Mouse (Mus musculus) kidney, embryonic 16.5 days (tissue): Measurements from ENCODE around the gene Fam172a. TPM values are rescaled to one million over a fixed set of nuclear protein-coding genes. Genes with fewer than 3 reads are reported as not detected.

ENCODE experiments used
- ATAC-seq: fragments of 200-750 bp; cut with Nextera tagmentation; 2 replicates; pipeline ENCODE4 v1.8.0; 2017; ENCODE audit warnings: moderate TSS enrichment; ENCODE audit not compliant: low FRiP score, low TSS enrichment
- H3K27ac ChIP-seq: fragments of 300-500 bp; sonication (generic); 2 replicates; pipeline ENCODE4 v1.5.1; 2014; ENCODE audit warnings: low read length
- H3K27me3 ChIP-seq: fragments of 300-500 bp; sonication (generic); 2 replicates; pipeline ENCODE4 v1.6.1; 2014; ENCODE audit warnings: low read length, control low read depth, mixed read lengths; ENCODE audit not compliant: insufficient read depth
- H3K36me3 ChIP-seq: fragments of 300-500 bp; sonication (generic); 2 replicates; pipeline ENCODE4 v1.6.1; 2014; ENCODE audit warnings: low read length, control low read depth, mixed read lengths; ENCODE audit not compliant: insufficient read depth
- H3K4me1 ChIP-seq: fragments of 300-500 bp; sonication (generic); 2 replicates; pipeline ENCODE4 v1.6.1; 2014; ENCODE audit warnings: low read length, control low read depth, mixed read lengths; ENCODE audit not compliant: insufficient read depth
- H3K4me2 ChIP-seq: fragments of 300-500 bp; sonication (generic); replicated peaks from 2 replicates; pipeline ENCODE4 v1.6.1; 2014; ENCODE audit warnings: low read depth, low read length
- H3K4me3 ChIP-seq: fragments of 300-500 bp; sonication (generic); 2 replicates; pipeline ENCODE4 v1.5.1; 2014; ENCODE audit warnings: mild to moderate bottlenecking, low read length
- H3K9ac ChIP-seq: fragments of 300-500 bp; sonication (generic); replicated peaks from 2 replicates; pipeline ENCODE4 v1.6.1; 2014; ENCODE audit warnings: low read length
- H3K9me3 ChIP-seq: fragments of 300-500 bp; sonication (generic); 2 replicates; pipeline ENCODE4 v1.6.1; 2016; ENCODE audit warnings: low read length, control low read depth
- WGBS: fragments of 180-500 bp; shearing (Covaris S2); extraction: QIAGEN DNeasy Blood & Tissue Kit; methylation state at CpG from one replicate; pipeline ENCODE4 v1.1.7; 2014; 5-methylcytosine and 5-hydroxymethylcytosine counted together
- polyA plus RNA-seq: library from polyadenylated mRNA; unstranded; fragments of >200 nt; fragmentation: Nextera tagmentation; extraction: Ambion mirVana; gene quantifications from 2 replicates; pipeline ENCODE4 v1.2.1, GENCODE M21; 2015

Gene Fam172a
- polyA plus RNA-seq, 1 experiment from 2014 or later, result 23.3 TPM

GRCm38 (mm10) chr13:78094352-78094751, 392.5 kb downstream of the Fam172a start:
- no peaks in the 10 kb centered on the region for H3K36me3 ChIP-seq
- H3K4me2 ChIP-seq, result no peak overlapping the region
- no peaks in the 10 kb centered on the region for H3K27me3 ChIP-seq
- no peaks in the 10 kb centered on the region for H3K4me1 ChIP-seq
- no peaks in the 10 kb centered on the region; the same call in 1 of the 2 replicates for H3K9me3 ChIP-seq
- no peak overlapping the region for H3K4me3 ChIP-seq
- no peak for ATAC-seq
- WGBS, result 84% methylated on average over 2 of the region's 2 CpGs
- no peak overlapping the region for H3K9ac ChIP-seq
- H3K27ac ChIP-seq, result no peak overlapping the region

DNA sequence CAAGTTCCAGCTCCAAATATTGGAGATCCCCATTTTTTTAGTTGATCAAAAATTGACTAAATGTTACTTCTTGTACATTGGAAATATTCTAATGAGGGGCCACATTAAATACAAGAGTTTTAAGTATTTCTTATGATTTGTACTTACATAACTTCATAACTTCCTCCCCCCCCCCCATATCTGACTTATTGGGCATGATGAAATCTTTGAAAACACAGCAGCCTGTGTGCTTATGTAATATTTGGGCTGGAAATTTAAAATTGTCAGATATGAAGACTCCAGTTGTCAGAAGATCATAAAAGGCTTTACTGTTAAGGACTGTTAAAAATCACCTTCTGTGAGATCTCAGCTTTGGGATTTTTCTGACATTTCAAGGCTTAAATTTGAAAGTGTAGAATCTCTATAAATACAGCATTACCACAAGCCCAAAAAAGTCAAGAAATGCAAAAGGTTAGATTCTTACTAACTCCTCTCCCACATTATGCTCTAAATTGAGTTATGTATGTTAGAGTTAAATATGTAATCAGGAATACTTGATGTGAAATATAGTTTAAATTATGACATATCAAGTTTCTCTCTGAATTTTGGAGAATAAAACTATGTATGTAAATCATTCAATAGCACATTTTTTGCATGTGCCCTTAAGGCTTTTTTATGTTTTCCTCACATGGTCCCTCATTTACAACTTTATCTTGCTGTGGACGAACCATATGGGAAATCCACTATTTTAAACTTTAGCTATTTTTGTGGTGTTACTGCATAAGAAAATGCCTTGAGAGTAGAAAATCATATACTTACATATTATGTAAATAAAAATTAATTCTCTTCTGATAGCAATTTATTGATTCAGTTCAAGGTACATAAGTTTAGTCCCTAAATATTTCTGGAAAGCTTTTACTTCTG, 393.5 kb downstream of the Fam172a start:
- no peak for ATAC-seq
- Histone ChIP-seq H3K4me2 (no peak overlapping the region), H3K9me3 (no peaks in the 10 kb centered on the region; the same call in 1 of the 2 replicates), H3K27me3 (no peaks in the 10 kb centered on the region), H3K4me1 (peaks cover 5% of the 10 kb centered on the region; the same call in 1 of the 2 replicates), H3K27ac (no peak overlapping the region), H3K9ac (no peak overlapping the region), H3K36me3 (no peaks in the 10 kb centered on the region), H3K4me3 (no peak overlapping the region)
- 83% methylated on average over 1 of the region's 1 CpGs for WGBS

DNA sequence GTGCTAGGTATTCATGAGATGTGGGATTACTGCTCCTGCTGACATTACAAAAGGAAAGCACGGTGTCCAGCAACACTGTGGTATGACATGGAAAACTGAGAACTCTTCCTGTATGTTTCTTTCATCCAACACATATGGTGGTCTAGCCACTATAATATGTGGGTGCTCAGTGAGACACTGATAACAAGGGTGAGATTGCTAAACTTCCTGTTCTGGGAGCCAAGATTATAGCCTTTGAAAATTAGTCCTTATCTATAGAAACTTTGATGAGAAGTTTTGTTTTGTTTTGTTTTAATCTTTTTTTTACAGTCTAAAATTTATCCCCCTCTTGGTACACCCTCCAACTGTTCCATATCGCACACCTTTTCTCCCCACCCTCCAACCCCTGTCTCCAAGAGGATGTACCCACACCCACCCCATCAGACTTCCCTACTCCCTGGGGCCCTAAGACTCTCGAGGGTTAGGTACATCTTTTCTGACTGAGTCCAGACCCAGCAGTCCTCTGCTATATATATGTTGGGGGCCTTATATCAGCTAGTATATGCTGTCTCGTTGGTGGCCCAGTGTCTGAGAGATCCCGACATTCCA, 397.1 kb downstream of the Fam172a start:
- Histone ChIP-seq H3K4me3 (no peak overlapping the region), H3K36me3 (no peaks in the 10 kb centered on the region), H3K4me2 (no peak overlapping the region), H3K9ac (no peak overlapping the region), H3K4me1 (peaks cover 15% of the 10 kb centered on the region; the same call in 1 of the 2 replicates), H3K27ac (no peak overlapping the region), H3K9me3 (no peaks in the 10 kb centered on the region; the same call in 1 of the 2 replicates), H3K27me3 (no peaks in the 10 kb centered on the region)
- WGBS, result 79% methylated on average over 5 of the region's 5 CpGs
- no peak for ATAC-seq

GRCm38 (mm10) chr13:78099746-78100530, 398.1 kb downstream of the Fam172a start:
- ATAC-seq, result peak; percentile 74; the same call in 1 of the 2 replicates
- no peaks in the 10 kb centered on the region for H3K36me3 ChIP-seq
- H3K4me2 ChIP-seq, result 0 out of 2 replicates have a peak overlapping the region, but pooled peaks have one; percentile 4
- H3K9ac ChIP-seq, result no peak overlapping the region
- no peak overlapping the region for H3K4me3 ChIP-seq
- WGBS, result 58% methylated on average over 3 of the region's 3 CpGs
- no peaks in the 10 kb centered on the region for H3K27me3 ChIP-seq
- no peaks in the 10 kb centered on the region for H3K9me3 ChIP-seq
- H3K4me1 ChIP-seq, result peaks cover 16% of the 10 kb centered on the region; the same call in 1 of the 2 replicates
- H3K27ac ChIP-seq, result no peak overlapping the region

- Histone ChIP-seq H3K27ac (no peak overlapping the region), H3K9ac (no peak overlapping the region), H3K4me1 (peaks cover 16% of the 10 kb centered on the region; the same call in 1 of the 2 replicates), H3K27me3 (no peaks in the 10 kb centered on the region), H3K9me3 (no peaks in the 10 kb centered on the region), H3K4me3 (no peak overlapping the region), H3K4me2 (no peak overlapping the region), H3K36me3 (no peaks in the 10 kb centered on the region)
- WGBS, result 81% methylated on average over 3 of the region's 3 CpGs
- no peak for ATAC-seq
These were observed 398.8 kb downstream of the Fam172a start for GRCm38 (mm10) chr13:78100664-78101063.

DNA sequence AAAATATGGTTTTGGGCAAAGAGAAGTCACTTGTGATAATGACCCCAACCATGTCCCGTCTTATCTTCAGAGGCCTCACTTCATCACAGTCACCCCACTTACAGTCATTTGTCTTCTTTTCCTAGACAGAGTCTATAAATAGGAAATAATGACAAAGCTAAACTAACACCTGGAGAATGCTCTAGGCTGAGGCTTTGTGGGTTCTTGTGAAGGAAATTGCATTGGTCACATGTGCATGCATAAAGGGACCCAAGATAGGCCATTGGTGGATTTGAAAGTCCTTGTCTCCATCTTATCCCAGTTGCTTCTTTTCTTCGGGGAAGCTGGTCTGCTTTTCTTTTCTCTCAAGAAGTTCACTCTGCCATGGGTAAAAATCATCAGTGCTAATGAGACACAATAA, 400.5 kb downstream of the Fam172a start:
- Histone ChIP-seq H3K4me2 (no peak overlapping the region), H3K36me3 (no peaks in the 10 kb centered on the region), H3K4me1 (peaks cover 16% of the 10 kb centered on the region; the same call in 1 of the 2 replicates), H3K9me3 (no peaks in the 10 kb centered on the region), H3K27ac (no peak overlapping the region), H3K27me3 (no peaks in the 10 kb centered on the region), H3K9ac (no peak overlapping the region), H3K4me3 (no peak overlapping the region)
- ATAC-seq, result no peak
- WGBS, result 68% methylated on average over 2 of the region's 2 CpGs

DNA sequence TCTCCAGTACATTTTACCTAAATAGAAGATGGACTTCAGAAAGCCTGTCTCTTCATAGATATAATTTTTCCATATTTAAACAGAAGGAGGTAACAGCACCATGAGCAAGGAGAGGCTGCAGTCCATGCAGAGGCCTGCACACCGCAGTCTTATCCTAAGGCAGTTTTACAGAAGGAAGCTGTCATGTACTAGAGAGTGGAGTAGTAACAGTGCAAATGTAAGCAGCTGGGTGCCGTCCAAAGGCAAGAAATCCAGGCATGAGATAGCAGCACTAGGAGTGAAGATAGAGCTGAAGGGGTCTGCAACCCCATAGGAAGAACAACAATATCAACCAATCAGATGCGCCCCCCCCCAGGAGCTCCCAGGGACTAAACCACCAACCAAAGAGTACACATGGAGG, 403.0 kb downstream of the Fam172a start:
- Histone ChIP-seq H3K9ac (no peak overlapping the region), H3K4me2 (no peak overlapping the region), H3K27ac (no peak overlapping the region), H3K27me3 (no peaks in the 10 kb centered on the region), H3K4me3 (no peak overlapping the region), H3K4me1 (peaks cover 15% of the 10 kb centered on the region; the same call in 1 of the 2 replicates), H3K36me3 (no peaks in the 10 kb centered on the region), H3K9me3 (no peaks in the 10 kb centered on the region)
- 73% methylated on average over 3 of the region's 3 CpGs for WGBS
- no peak for ATAC-seq

DNA sequence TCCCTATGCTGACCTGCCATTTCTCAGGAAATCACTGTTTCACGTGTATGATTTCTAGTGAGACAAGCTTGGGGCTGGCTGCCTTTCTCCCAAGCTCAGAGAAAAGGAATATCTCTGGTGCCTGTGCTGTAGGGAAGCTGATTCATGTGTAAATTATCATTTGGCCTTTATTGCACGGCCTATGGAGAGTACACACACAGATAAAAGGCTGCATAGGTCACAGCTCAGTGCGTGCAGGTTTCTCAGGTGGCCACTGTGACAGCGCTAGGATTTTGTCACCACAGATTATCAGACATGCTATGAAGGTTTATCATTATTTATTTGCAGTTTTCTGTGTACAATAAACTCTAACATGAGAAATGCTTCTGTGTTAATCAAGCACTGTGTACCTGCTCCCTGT, 408.8 kb downstream of the Fam172a start:
- Histone ChIP-seq H3K27ac (no peak overlapping the region), H3K27me3 (no peaks in the 10 kb centered on the region), H3K4me3 (no peak overlapping the region), H3K9ac (no peak overlapping the region), H3K36me3 (no peaks in the 10 kb centered on the region), H3K4me2 (no peak overlapping the region), H3K4me1 (no peaks in the 10 kb centered on the region), H3K9me3 (no peaks in the 10 kb centered on the region)
- WGBS, result 83% methylated on average over 4 of the region's 4 CpGs
- ATAC-seq, result no peak

GRCm38 (mm10) chr13:78113978-78114377, 412.1 kb downstream of the Fam172a start:
- ATAC-seq, result no peak
- no peak overlapping the region for H3K4me3 ChIP-seq
- no peak overlapping the region for H3K27ac ChIP-seq
- H3K9ac ChIP-seq, result no peak overlapping the region
- 90% methylated on average over 4 of the region's 4 CpGs for WGBS
- no peaks in the 10 kb centered on the region for H3K27me3 ChIP-seq
- H3K4me1 ChIP-seq, result no peaks in the 10 kb centered on the region
- H3K9me3 ChIP-seq, result no peaks in the 10 kb centered on the region
- H3K4me2 ChIP-seq, result no peak overlapping the region
- no peaks in the 10 kb centered on the region for H3K36me3 ChIP-seq
